Mouse (Mus musculus) leukemia stem cell, adult 10-12 weeks (primary cell): ENCODE data around the gene Ccrl2. TPM values are rescaled to one million over a fixed set of nuclear protein-coding genes. Genes with fewer than 3 reads are reported as not detected.

Experiments used
- polyA plus RNA-seq: library from polyadenylated mRNA; stranded (reverse); fragments of >175 nt; gene quantifications from 2 replicates; pipeline ENCODE4 v1.2.3, GENCODE M21; 2012; ENCODE audit warnings: low replicate concordance

The Ccrl2 gene
- 0.28 and 2.0 TPM in 2 replicates for polyA plus RNA-seq

DNA sequence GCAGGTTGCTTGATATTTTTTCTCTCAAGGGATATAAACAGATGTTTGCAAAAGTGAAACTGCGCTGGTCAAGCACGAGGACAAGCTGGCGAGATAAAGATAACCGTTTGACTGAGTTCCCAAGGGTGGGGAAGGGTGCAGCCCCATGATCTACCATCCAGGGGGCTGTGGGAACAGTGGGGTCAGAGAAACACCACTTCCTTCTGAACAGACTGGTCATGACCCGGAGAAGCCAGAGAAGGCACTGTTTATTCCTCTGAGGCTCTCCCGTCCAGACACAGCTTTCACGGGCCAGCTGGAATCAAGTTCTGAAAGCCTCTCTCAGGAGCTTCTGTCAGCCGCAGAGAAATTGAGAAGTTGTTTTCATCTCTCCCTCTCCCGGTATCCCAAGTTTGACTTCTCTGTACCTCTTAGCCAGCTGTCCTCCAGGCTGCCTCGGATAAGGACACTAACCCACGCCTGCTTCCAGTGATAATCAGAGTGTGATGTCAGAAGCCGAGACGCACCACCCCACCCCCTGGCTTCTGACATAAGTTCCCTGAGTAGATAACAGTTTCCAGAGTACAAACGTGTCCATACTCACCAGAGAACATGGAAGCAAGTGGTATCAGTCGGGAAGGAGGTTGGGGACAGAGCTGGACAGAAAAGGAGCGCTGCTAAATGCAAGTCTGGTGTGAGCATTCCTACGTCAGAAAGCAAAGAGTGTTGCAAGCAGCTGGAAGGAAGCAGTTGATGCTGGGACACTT lies at the start of gene Ccrl2:
Gene Ccrl2, minus strand, starts transcription at position 722 of the 746 bp plus-strand sequence.

GRCm38 (mm10) chr9:111019022-111019421 lies 38.3 kb downstream of the Ccrl2 start, which contains the start of gene Ltf:
TSS of gene Ltf (plus strand) at chr9:111019271.

Other genes with a start within 250 kb of the Ccrl2 start
- 0.10 TPM in 1 of 2 replicates, not detected in the other for gene Prss44, start 243.5 kb downstream of the Ccrl2 start, polyA plus RNA-seq
- not detected in 2 replicates for gene Prss43, start 230.8 kb downstream of the Ccrl2 start, polyA plus RNA-seq
- not detected in 2 replicates for gene Prss45, start 222.9 kb downstream of the Ccrl2 start, polyA plus RNA-seq
- gene Prss46, start 213.0 kb downstream of the Ccrl2 start, polyA plus RNA-seq = not detected in 2 replicates
- 0.24 and 1.2 TPM in 2 replicates for gene Prss50, start 199.6 kb downstream of the Ccrl2 start, polyA plus RNA-seq
- gene Als2cl, start 177.6 kb downstream of the Ccrl2 start, polyA plus RNA-seq = 6.8 and 7.2 TPM in 2 replicates
- gene Tmie, start 177.4 kb downstream of the Ccrl2 start, polyA plus RNA-seq = 0.10 and 0.41 TPM in 2 replicates
- not detected in 2 replicates for gene Fam240a, start 140.7 kb downstream of the Ccrl2 start, polyA plus RNA-seq
- gene Tdgf1, start 111.4 kb downstream of the Ccrl2 start, polyA plus RNA-seq = not detected in 2 replicates
- gene Lrrc2, start 106.0 kb downstream of the Ccrl2 start, polyA plus RNA-seq = not detected in 2 replicates
- gene Rtp3, start 66.9 kb downstream of the Ccrl2 start, polyA plus RNA-seq = not detected in 2 replicates
- 0.74 and 4.2 TPM in 2 replicates for gene Ltf, start 38.2 kb downstream of the Ccrl2 start, polyA plus RNA-seq
- 6.9 and 11.3 TPM in 2 replicates for gene Lrrfip2, start 60.1 kb upstream of the Ccrl2 start, polyA plus RNA-seq
- gene Mlh1, start 214.3 kb upstream of the Ccrl2 start, polyA plus RNA-seq = 5.1 and 12.1 TPM in 2 replicates
- 1.2 and 2.0 TPM in 2 replicates for gene Epm2aip1, start 214.4 kb upstream of the Ccrl2 start, polyA plus RNA-seq